Mouse (Mus musculus): ENCODE measurements around the gene Il4i1. TPM values are rescaled to one million over a fixed set of nuclear protein-coding genes. Genes with fewer than 3 reads are reported as not detected.

The Il4i1 gene
- total RNA-seq, 1 experiment from 2014 or later = 2.8 TPM

GRCm38 (mm10) chr7:44819391-44819790 is 3.2 kb downstream of the Il4i1 start:
- no peak for DNase-seq

GRCm38 (mm10) chr7:44819863-44820262 is 3.7 kb downstream of the Il4i1 start:
- no peak for DNase-seq

GRCm38 (mm10) chr7:44820525-44820924 is 4.3 kb downstream of the Il4i1 start:
- no peak for DNase-seq

GRCm38 (mm10) chr7:44821666-44822448 is 5.7 kb downstream of the Il4i1 start:
- DNase-seq = no peak

- DNase-seq = no peak
These were observed 7.2 kb downstream of the Il4i1 start for GRCm38 (mm10) chr7:44823409-44823808.

- DNase-seq = peak; percentile 81
These were observed 8.7 kb downstream of the Il4i1 start for GRCm38 (mm10) chr7:44824872-44825271.

- no peak for DNase-seq
These were observed 10.6 kb downstream of the Il4i1 start for GRCm38 (mm10) chr7:44826771-44827170.

GRCm38 (mm10) chr7:44828706-44829105 is 12.5 kb downstream of the Il4i1 start:
- no peak for DNase-seq

- no peak for DNase-seq
These were observed 16.6 kb downstream of the Il4i1 start for GRCm38 (mm10) chr7:44832763-44833162.

- no peak for DNase-seq
These were observed 19.3 kb downstream of the Il4i1 start for GRCm38 (mm10) chr7:44835373-44836015.

- no peak for DNase-seq
These were observed 19.8 kb downstream of the Il4i1 start for GRCm38 (mm10) chr7:44836016-44836404.

GRCm38 (mm10) chr7:44836423-44837053 is 20.4 kb downstream of the Il4i1 start:
- DNase-seq = no peak

GRCm38 (mm10) chr7:44838073-44838472 is 21.9 kb downstream of the Il4i1 start:
- no peak for DNase-seq

GRCm38 (mm10) chr7:44839171-44839490 is 22.9 kb downstream of the Il4i1 start:
- DNase-seq = no peak

- peak; percentile 49 for DNase-seq
These were observed 23.5 kb downstream of the Il4i1 start for GRCm38 (mm10) chr7:44839491-44840191.

GRCm38 (mm10) chr7:44840426-44840825 is 24.2 kb downstream of the Il4i1 start:
- no peak for DNase-seq

- no peak for DNase-seq
These were observed 25.8 kb downstream of the Il4i1 start for GRCm38 (mm10) chr7:44841825-44842463.

- DNase-seq = no peak
These were observed 28.8 kb downstream of the Il4i1 start for GRCm38 (mm10) chr7:44845006-44845405.

GRCm38 (mm10) chr7:44846804-44847203 is 30.6 kb downstream of the Il4i1 start:
- no peak for DNase-seq

GRCm38 (mm10) chr7:44847772-44848171 is 31.6 kb downstream of the Il4i1 start:
- no peak for DNase-seq

GRCm38 (mm10) chr7:44848561-44849415 is 32.6 kb downstream of the Il4i1 start, which contains the start of the genes Akt1s1 and Tbc1d17:
TSS of gene Akt1s1 (plus strand) at chr7:44848991.
TSS of gene Tbc1d17 (minus strand) at chr7:44849079.
- peak; percentile 96 for DNase-seq
